Mouse (Mus musculus) hindbrain, embryonic 11.5 days (tissue): ENCODE results near the gene Cd84. TPM values are rescaled to one million over a fixed set of nuclear protein-coding genes. Genes with fewer than 3 reads are reported as not detected.
A peak's percentile ranks its signal among the peaks of the same experiment; 100 is the strongest.
"Not testable (repeated sequence)": the region's sequence is repeated elsewhere in the genome, so short reads cannot be mapped to it uniquely, and the experiment has no call there.

Experiments
- ATAC-seq: fragments of 200-750 bp; cut with Nextera tagmentation; 2 replicates; pipeline ENCODE4 v1.8.0; 2017; ENCODE audit warnings: mild to moderate bottlenecking, moderate TSS enrichment, moderate library complexity; ENCODE audit not compliant: low FRiP score
- DNase-seq: peaks from one replicate; pipeline ENCODE4 v3.0.0-alpha.2; 2015; ENCODE audit warnings: low spot score
- H3K27ac ChIP-seq: fragments of 300-500 bp; sonication (generic); 2 replicates; pipeline ENCODE4 v1.5.1; 2014; ENCODE audit warnings: mild to moderate bottlenecking, low read depth, low read length
- H3K27me3 ChIP-seq: fragments of 300-500 bp; sonication (generic); 2 replicates; pipeline ENCODE4 v1.6.1; 2014; ENCODE audit warnings: mild to moderate bottlenecking, low read length, moderate library complexity, mixed read lengths; ENCODE audit not compliant: control insufficient read depth, insufficient read depth
- H3K36me3 ChIP-seq: fragments of 300-500 bp; sonication (generic); 2 replicates; pipeline ENCODE4 v1.6.1; 2014; ENCODE audit warnings: mild to moderate bottlenecking, low read length, moderate library complexity, mixed read lengths; ENCODE audit not compliant: control insufficient read depth, insufficient read depth
- H3K4me1 ChIP-seq: fragments of 300-500 bp; sonication (generic); replicated peaks from 2 replicates; pipeline ENCODE4 v1.6.1; 2014; ENCODE audit warnings: low read length, mixed read lengths; ENCODE audit not compliant: control insufficient read depth, insufficient read depth
- H3K4me2 ChIP-seq: fragments of 300-500 bp; sonication (generic); replicated peaks from 2 replicates; pipeline ENCODE4 v1.6.1; 2014; ENCODE audit warnings: mild to moderate bottlenecking, low read depth, low read length
- H3K4me3 ChIP-seq: fragments of 300-500 bp; sonication (generic); 2 replicates; pipeline ENCODE4 v1.5.1; 2014; ENCODE audit warnings: low read depth, low read length
- H3K9ac ChIP-seq: fragments of 300-500 bp; sonication (generic); 2 replicates; pipeline ENCODE4 v1.6.1; 2014; ENCODE audit warnings: low read depth, low read length
- H3K9me3 ChIP-seq: fragments of 300-500 bp; sonication (generic); 2 replicates; pipeline ENCODE4 v1.6.1; 2016; ENCODE audit warnings: low read length; ENCODE audit not compliant: control insufficient read depth
- WGBS: fragments of 180-500 bp; shearing (Covaris S2); extraction: QIAGEN DNeasy Blood & Tissue Kit; methylation state at CpG from one replicate; pipeline ENCODE4 v1.1.7; 2014; 5-methylcytosine and 5-hydroxymethylcytosine counted together
- polyA plus RNA-seq: library from polyadenylated mRNA; unstranded; fragments of >200 nt; fragmentation: Nextera tagmentation; extraction: Ambion mirVana; gene quantifications from 2 replicates; pipeline ENCODE4 v1.2.1, GENCODE M21; 2014

Gene Cd84
- 0.64 and 0.77 TPM in 2 replicates for polyA plus RNA-seq

GRCm38 (mm10) chr1:171839488-171839887 is at the start of gene Cd84:
Cd84 (plus strand) TSS chr1:171839697.
- no peaks in the 10 kb centered on the region for H3K27me3 ChIP-seq
- no peak within 1 kb of the TSS for H3K27ac ChIP-seq
- H3K36me3 ChIP-seq, result no peaks in the 10 kb centered on the region
- no peak within 1 kb of the TSS for H3K4me3 ChIP-seq
- no peaks in the 10 kb centered on the region for H3K4me1 ChIP-seq
- DNase-seq, result no peak
- H3K4me2 ChIP-seq, result no peak within 1 kb of the TSS
- no peak within 1 kb of the TSS for H3K9ac ChIP-seq
- ATAC-seq, result no peak
- WGBS, result 93% methylated on average over 3 of the region's 3 CpGs
- no peaks in the 10 kb centered on the region for H3K9me3 ChIP-seq

GRCm38 (mm10) chr1:171791491-171791890 is 48.0 kb upstream of the Cd84 start:
- Histone ChIP-seq H3K27me3 (no peaks in the 10 kb centered on the region), H3K4me2 (no peak overlapping the region), H3K36me3 (no peaks in the 10 kb centered on the region), H3K4me3 (no peak overlapping the region), H3K9me3 (no peaks in the 10 kb centered on the region), H3K4me1 (no peaks in the 10 kb centered on the region), H3K9ac (no peak overlapping the region), H3K27ac (no peak overlapping the region)
- ATAC-seq, result no peak
- whole genome bisulfite sequencing, result 89% methylated on average over 3 of the region's 3 CpGs
- DNase-seq, result no peak

GRCm38 (mm10) chr1:171796185-171796584 is 43.3 kb upstream of the Cd84 start:
- no peaks in the 10 kb centered on the region for H3K27me3 ChIP-seq
- no peak for ATAC-seq
- no peaks in the 10 kb centered on the region for H3K4me1 ChIP-seq
- WGBS, result 82% methylated on average over 2 of the region's 2 CpGs
- no peak for DNase-seq
- H3K4me2 ChIP-seq, result no peak overlapping the region
- no peaks in the 10 kb centered on the region for H3K9me3 ChIP-seq
- H3K27ac ChIP-seq, result no peak overlapping the region
- H3K4me3 ChIP-seq, result no peak overlapping the region
- no peaks in the 10 kb centered on the region for H3K36me3 ChIP-seq
- no peak overlapping the region for H3K9ac ChIP-seq

- H3K4me2 ChIP-seq, result no peak overlapping the region
- H3K9me3 ChIP-seq, result no peaks in the 10 kb centered on the region
- H3K27ac ChIP-seq, result no peak overlapping the region
- WGBS, result 63% methylated on average over 1 of the region's 1 CpGs
- H3K4me3 ChIP-seq, result no peak overlapping the region
- H3K36me3 ChIP-seq, result no peaks in the 10 kb centered on the region
- ATAC-seq, result no peak
- H3K4me1 ChIP-seq, result no peaks in the 10 kb centered on the region
- no peak overlapping the region for H3K9ac ChIP-seq
- DNase-seq, result no peak
- H3K27me3 ChIP-seq, result no peaks in the 10 kb centered on the region
Observed at GRCm38 (mm10) chr1:171797840-171798239, 41.7 kb upstream of the Cd84 start.

GRCm38 (mm10) chr1:171799648-171800047 is 39.8 kb upstream of the Cd84 start:
- no peaks in the 10 kb centered on the region for H3K27me3 ChIP-seq
- DNase-seq (no peak), ATAC-seq (no peak)
- no peak overlapping the region for H3K9ac ChIP-seq
- no peak overlapping the region for H3K4me2 ChIP-seq
- no peak overlapping the region for H3K27ac ChIP-seq
- no peak overlapping the region for H3K4me3 ChIP-seq
- H3K4me1 ChIP-seq, result no peaks in the 10 kb centered on the region
- WGBS, result 78% methylated on average over 4 of the region's 4 CpGs
- no peaks in the 10 kb centered on the region for H3K9me3 ChIP-seq
- no peaks in the 10 kb centered on the region for H3K36me3 ChIP-seq

GRCm38 (mm10) chr1:171811048-171811447 is 28.4 kb upstream of the Cd84 start:
- H3K27ac ChIP-seq, DNase-seq, H3K4me3 ChIP-seq, ATAC-seq, H3K4me2 ChIP-seq, H3K9ac ChIP-seq, H3K36me3 ChIP-seq, H3K27me3 ChIP-seq, H3K9me3 ChIP-seq, H3K4me1 ChIP-seq: not testable (repeated sequence)
- 83% methylated on average over 1 of the region's 1 CpGs for WGBS

GRCm38 (mm10) chr1:171815545-171816439 is 23.7 kb upstream of the Cd84 start:
- no peaks in the 10 kb centered on the region for H3K9me3 ChIP-seq
- H3K4me1 ChIP-seq, result no peaks in the 10 kb centered on the region
- 12% methylated on average over 8 of the region's 8 CpGs for WGBS
- no peak overlapping the region for H3K9ac ChIP-seq
- DNase-seq (peak; percentile 74), ATAC-seq (peak; percentile 93)
- no peaks in the 10 kb centered on the region for H3K36me3 ChIP-seq
- no peaks in the 10 kb centered on the region for H3K27me3 ChIP-seq
- H3K4me2 ChIP-seq, result no peak overlapping the region
- H3K27ac ChIP-seq, result no peak overlapping the region
- no peak overlapping the region for H3K4me3 ChIP-seq

GRCm38 (mm10) chr1:171816991-171817390 is 22.5 kb upstream of the Cd84 start:
- no peaks in the 10 kb centered on the region for H3K9me3 ChIP-seq
- H3K36me3 ChIP-seq, result no peaks in the 10 kb centered on the region
- H3K4me2 ChIP-seq, result no peak overlapping the region
- no peaks in the 10 kb centered on the region for H3K27me3 ChIP-seq
- no peaks in the 10 kb centered on the region for H3K4me1 ChIP-seq
- no peak overlapping the region for H3K9ac ChIP-seq
- 86% methylated on average over 4 of the region's 4 CpGs for WGBS
- H3K27ac ChIP-seq, result no peak overlapping the region
- H3K4me3 ChIP-seq, result no peak overlapping the region
- DNase-seq (no peak), ATAC-seq (no peak)

- H3K4me2 ChIP-seq, result no peak overlapping the region
- H3K27ac ChIP-seq, result no peak overlapping the region
- H3K4me1 ChIP-seq, result no peaks in the 10 kb centered on the region
- no peaks in the 10 kb centered on the region for H3K27me3 ChIP-seq
- DNase-seq (no peak), ATAC-seq (no peak)
- no peaks in the 10 kb centered on the region for H3K9me3 ChIP-seq
- no peak overlapping the region for H3K9ac ChIP-seq
- WGBS, result 14% methylated on average over 1 of the region's 1 CpGs
- H3K4me3 ChIP-seq, result no peak overlapping the region
- H3K36me3 ChIP-seq, result no peaks in the 10 kb centered on the region
Observed at GRCm38 (mm10) chr1:171821331-171821730, 18.2 kb upstream of the Cd84 start.
